Mouse (Mus musculus) E14TG2a.4 (cell line): ENCODE data around the gene Pglyrp2.

Source experiments
- CTCF ChIP-seq: conservative IDR thresholded peaks from 2 replicates; pipeline ENCODE4 v1.5.1; 2014; ENCODE audit warnings: low read length
- NANOG ChIP-seq: IDR thresholded peaks from 2 replicates; pipeline ENCODE4 v1.6.1; 2014; ENCODE audit warnings: borderline replicate concordance, low read length, mixed read lengths

DNA sequence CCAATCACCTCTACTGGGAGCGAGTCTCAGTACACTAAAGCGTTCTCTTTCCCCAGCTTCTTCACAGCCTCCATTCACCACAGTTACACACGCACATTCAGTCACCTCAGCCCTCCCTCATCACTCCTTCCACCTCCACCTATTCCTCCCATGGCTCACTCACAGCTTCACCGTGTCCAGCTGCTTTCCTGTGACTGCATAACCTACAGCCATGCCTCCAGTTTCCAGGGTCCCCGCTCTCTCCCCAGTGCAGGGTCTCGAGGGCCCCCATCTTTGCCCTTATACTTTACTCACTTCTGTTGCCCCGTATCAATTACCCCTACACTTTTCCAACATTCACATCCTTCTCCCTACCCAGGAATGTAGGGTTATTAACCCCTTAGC is 36.0 kb downstream of the Pglyrp2 start:
- TF ChIP-seq CTCF (no peak), NANOG (no peak)
